ENCODE assay signal across 19 mouse cellular contexts in the genomic region with DNA sequence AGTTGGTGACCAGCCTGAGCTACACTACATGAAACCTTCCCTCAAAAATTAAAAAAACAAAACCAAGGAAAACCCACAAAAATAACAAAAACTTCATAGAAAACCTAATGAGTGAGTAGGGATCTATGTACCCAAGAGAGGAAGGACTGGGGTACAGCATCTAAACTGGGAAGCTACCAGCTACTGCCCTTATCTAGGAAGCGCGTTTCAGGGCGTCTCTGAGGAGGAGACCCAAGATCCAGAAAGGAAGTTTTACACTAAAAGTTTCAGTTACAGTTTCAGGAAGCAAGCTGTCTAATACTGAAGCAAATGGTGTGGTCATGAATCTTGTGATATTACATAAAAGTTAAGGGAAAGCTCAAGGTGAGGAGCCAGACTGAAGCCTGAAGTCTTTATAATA. TPM values are rescaled to one million over a fixed set of nuclear protein-coding genes. Genes with fewer than 3 reads are reported as not detected.
"Had no signal": no experiment of that assay in that cellular context is flagged by ENCODE, and none has a peak within 500 bp of the region (broad histone marks: within the 10 kb centered on the region; RNA-seq: fewer than 3 reads in every experiment).

No protein-coding gene starts in this region.

- DNase-seq: lung, embryonic 14.5 days; midbrain, embryonic 14.5 days; retina, postnatal 1 day; right cerebral cortex, adult 18-20 months; right cerebral cortex, postnatal 25 days; right cerebral cortex, postnatal 4 days; spleen, adult 18-20 months; thymus, adult 18-20 months; thymus, postnatal 25 days; thymus, postnatal 4 days had no signal

- H3K9me3 ChIP-seq: midbrain, embryonic 10.5 days; midbrain, embryonic 12.5 days; neural tube, embryonic 13.5 days; neural tube, embryonic 15.5 days had no signal

- H3K36me3 ChIP-seq: midbrain, embryonic 10.5 days; midbrain, embryonic 12.5 days; neural tube, embryonic 13.5 days; neural tube, embryonic 15.5 days had no signal

- H3K27me3 ChIP-seq: midbrain, embryonic 12.5 days; neural tube, embryonic 13.5 days; neural tube, embryonic 15.5 days had no signal

- H3K4me2 ChIP-seq: lung, embryonic 14.5 days; midbrain, embryonic 12.5 days; neural tube, embryonic 13.5 days; neural tube, embryonic 15.5 days had no signal

- H3K4me3 ChIP-seq: midbrain, embryonic 10.5 days; midbrain, embryonic 12.5 days; myocyte; neural tube, embryonic 13.5 days; neural tube, embryonic 15.5 days had no signal

- H3K9ac ChIP-seq: liver, embryonic 14.5 days; lung, embryonic 14.5 days; midbrain, embryonic 12.5 days; neural tube, embryonic 13.5 days; neural tube, embryonic 15.5 days had no signal

- ATAC-seq: midbrain, embryonic 16.5 days had no signal

- H3K27ac ChIP-seq: liver, embryonic 14.5 days; midbrain, embryonic 10.5 days; midbrain, embryonic 12.5 days; neural tube, embryonic 13.5 days; neural tube, embryonic 15.5 days had no signal

- H3K4me1 ChIP-seq: midbrain, embryonic 10.5 days; midbrain, embryonic 12.5 days; neural tube, embryonic 15.5 days had no signal

RNA-seq across cellular contexts. Expression of gene Ttll10, which starts 9.4 kb away (rescaled TPM):
- total RNA-seq: megakaryocyte-erythroid progenitor cell, adult 5-6 weeks had no signal
- polyA plus RNA-seq: midbrain, embryonic 12.5 days; midbrain, embryonic 16.5 days; myocyte; neural tube, embryonic 11.5 days; neural tube, embryonic 13.5 days; neural tube, embryonic 15.5 days had no signal

RNA-seq across cellular contexts. Expression of gene Tnfrsf4, which starts 36.1 kb away (rescaled TPM):
- polyA plus RNA-seq: midbrain, embryonic 16.5 days had no signal
